ENCODE assay signal across 9 mouse cellular contexts in the genomic region with DNA sequence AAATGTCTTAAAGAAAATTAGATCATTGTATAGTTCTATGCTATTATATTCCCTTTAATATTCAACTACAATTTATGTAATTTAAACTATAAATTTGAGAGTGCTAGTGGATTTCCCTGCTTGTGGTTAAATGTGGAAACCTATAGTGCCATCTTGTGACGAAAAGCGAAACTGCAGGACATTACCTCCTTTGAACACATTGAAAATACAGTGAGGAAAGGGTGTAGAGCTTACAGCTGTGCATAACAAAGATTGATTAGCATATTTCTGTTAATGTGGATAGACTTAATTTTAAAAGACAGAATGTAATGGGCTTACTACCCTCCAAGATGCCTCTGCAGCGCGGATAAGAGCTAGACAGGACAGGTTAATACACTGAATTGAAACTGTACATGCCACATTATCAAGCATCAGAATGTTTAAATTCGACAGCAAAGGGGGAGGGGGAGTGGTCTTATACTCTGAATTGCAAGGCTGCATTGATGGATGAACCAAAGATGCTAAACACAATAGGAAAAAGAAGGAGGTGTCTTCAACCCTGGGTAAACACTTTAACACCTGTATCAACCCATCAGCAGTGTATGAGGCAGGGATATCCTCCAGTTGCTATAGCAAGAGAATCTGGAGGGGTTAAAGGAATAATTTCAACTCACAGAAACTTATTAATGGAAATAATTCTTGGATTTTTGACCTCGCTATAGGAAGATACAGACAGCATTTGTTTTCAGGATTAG.
DNase-seq lines count a peak whose midpoint lies in the region; ATAC-seq and TF ChIP-seq lines count a peak whose summit lies in the region.
"Had no signal": no experiment of that assay in that cellular context is flagged by ENCODE, and none has a peak within 500 bp of the region (broad histone marks: within the 10 kb centered on the region; RNA-seq: fewer than 3 reads in every experiment).

No protein-coding gene starts in this region.

- POLR2A ChIA-PET in Patski (lab: Charles Lee): no interaction called here

- DNase-seq in adrenal gland, adult (ENCODE audit: inconsistent age in 2 of 2, low spot score in 1 of 2): peak; percentile 20 to 80
- no peak for DNase-seq in adrenal gland, adult 8-10 months
- DNase-seq in Patski (ENCODE audit: low read depth, low spot score): peak; percentile 4
- peak; percentile 81 for DNase-seq in cerebellum, postnatal 14 days
- DNase-seq in frontal cortex, postnatal 25 days (ENCODE audit: low spot score in 2 of 2): peak; percentile 57 to 77
- DNase-seq in kidney, postnatal 25 days: peak; percentile 39 to 81
- peak; percentile 37 for DNase-seq in lung, adult 2 months
- DNase-seq in retina, embryonic 14.5 days (ENCODE audit: low spot score): peak; percentile 86

- no peaks in the 10 kb centered on the region for H3K4me1 ChIP-seq in lung, adult 2 months (ENCODE audit: control insufficient read depth, insufficient read depth, low read length)
- H3K4me1 ChIP-seq: limb, embryonic 13.5 days had no signal

- no peak for ATAC-seq in Patski

- peak; percentile 68 for TF ChIP-seq CTCF in Patski (IDR thresholded peaks at IDR 0.05)
- peak; percentile 46; the same call in 1 of the 2 replicates for TF ChIP-seq CTCF in lung, adult 2 months (IDR thresholded peaks at IDR 0.05; ENCODE audit: insufficient read depth, low read length)

- CTCF ChIA-PET in Patski (lab: Charles Lee): interaction anchor here (0.7 to 1.5 kb wide), 3 partner anchors 11 to 15 kb away, joined by 3 to 5 read pairs (median 3); no protein-coding TSS in a partner anchor

- 25% methylated on average over 6 of the region's 6 CpGs for WGBS in lung, adult 2 months

- H3K4me3 ChIP-seq in lung, adult 2 months (replicated peaks; ENCODE audit: extremely low read depth, low read depth, low read length): no peak overlapping the region
- H3K4me3 ChIP-seq: limb, embryonic 13.5 days had no signal

- peaks cover 23% of the 10 kb centered on the region for H3K27me3 ChIP-seq in Patski

- no peak for TF ChIP-seq POLR2A in lung, adult 2 months (IDR thresholded peaks at IDR 0.05; ENCODE audit: borderline replicate concordance, extremely low read depth, low read depth, low read length)

- in situ Hi-C loops in Patski (cut with MboI; ENCODE audit: low pct_unique_long_range_greater_than_20kb): loop anchor here (5.0 to 25.0 kb wide), 2 partner anchors 137 to 453 kb away; no protein-coding TSS in a partner anchor
